Mouse (Mus musculus) neural tube, embryonic 11.5 days (tissue): ENCODE results near the gene Slc7a1. TPM values are rescaled to one million over a fixed set of nuclear protein-coding genes. Genes with fewer than 3 reads are reported as not detected.

Experiments
- ATAC-seq: fragments of 200-750 bp; cut with Nextera tagmentation; 2 replicates; pipeline ENCODE4 v1.8.0; 2017; ENCODE audit warnings: moderate number of reproducible peaks, mild to moderate bottlenecking, moderate TSS enrichment, moderate library complexity; ENCODE audit not compliant: insufficient read depth, low FRiP score, low TSS enrichment
- DNase-seq: peaks from one replicate; pipeline ENCODE4 v3.0.0-alpha.2; 2015; ENCODE audit warnings: low spot score
- H3K27ac ChIP-seq: fragments of 300-500 bp; sonication (generic); 2 replicates; pipeline ENCODE4 v1.5.1; 2014; ENCODE audit warnings: low read depth, mild to moderate bottlenecking, low read length
- H3K27me3 ChIP-seq: fragments of 300-500 bp; sonication (generic); 2 replicates; pipeline ENCODE4 v1.6.1; 2014; ENCODE audit warnings: mild to moderate bottlenecking, low read length, mixed read lengths; ENCODE audit not compliant: control insufficient read depth, insufficient read depth
- H3K36me3 ChIP-seq: fragments of 300-500 bp; sonication (generic); 2 replicates; pipeline ENCODE4 v1.6.1; 2014; ENCODE audit warnings: mild to moderate bottlenecking, low read length, moderate library complexity, mixed read lengths; ENCODE audit not compliant: control insufficient read depth, insufficient read depth
- H3K4me1 ChIP-seq: fragments of 300-500 bp; sonication (generic); 2 replicates; pipeline ENCODE4 v1.6.1; 2014; ENCODE audit warnings: low read length, mixed read lengths; ENCODE audit not compliant: control insufficient read depth, insufficient read depth
- H3K4me2 ChIP-seq: fragments of 300-500 bp; sonication (generic); 2 replicates; pipeline ENCODE4 v1.6.1; 2014; ENCODE audit warnings: low read depth, mild to moderate bottlenecking, moderate library complexity
- H3K4me3 ChIP-seq: fragments of 300-500 bp; sonication (generic); 2 replicates; pipeline ENCODE4 v1.5.1; 2014; ENCODE audit warnings: low read depth, low read length
- H3K9ac ChIP-seq: fragments of 300-500 bp; sonication (generic); 2 replicates; pipeline ENCODE4 v1.6.1; 2014; ENCODE audit warnings: mild to moderate bottlenecking, low read length
- H3K9me3 ChIP-seq: fragments of 300-500 bp; sonication (generic); 2 replicates; pipeline ENCODE4 v1.6.1; 2016; ENCODE audit warnings: low read length; ENCODE audit not compliant: control insufficient read depth
- WGBS: fragments of 180-500 bp; shearing (Covaris S2); extraction: QIAGEN DNeasy Blood & Tissue Kit; methylation state at CpG from one replicate; pipeline ENCODE4 v1.1.7; 2014; 5-methylcytosine and 5-hydroxymethylcytosine counted together
- polyA plus RNA-seq: library from polyadenylated mRNA; unstranded; fragments of >200 nt; fragmentation: Nextera tagmentation; extraction: Ambion mirVana; gene quantifications from 2 replicates; pipeline ENCODE4 v1.2.1, GENCODE M21; 2014

Slc7a1 gene
- polyA plus RNA-seq, 1 experiment from 2014 or later = 27.1 TPM

DNA sequence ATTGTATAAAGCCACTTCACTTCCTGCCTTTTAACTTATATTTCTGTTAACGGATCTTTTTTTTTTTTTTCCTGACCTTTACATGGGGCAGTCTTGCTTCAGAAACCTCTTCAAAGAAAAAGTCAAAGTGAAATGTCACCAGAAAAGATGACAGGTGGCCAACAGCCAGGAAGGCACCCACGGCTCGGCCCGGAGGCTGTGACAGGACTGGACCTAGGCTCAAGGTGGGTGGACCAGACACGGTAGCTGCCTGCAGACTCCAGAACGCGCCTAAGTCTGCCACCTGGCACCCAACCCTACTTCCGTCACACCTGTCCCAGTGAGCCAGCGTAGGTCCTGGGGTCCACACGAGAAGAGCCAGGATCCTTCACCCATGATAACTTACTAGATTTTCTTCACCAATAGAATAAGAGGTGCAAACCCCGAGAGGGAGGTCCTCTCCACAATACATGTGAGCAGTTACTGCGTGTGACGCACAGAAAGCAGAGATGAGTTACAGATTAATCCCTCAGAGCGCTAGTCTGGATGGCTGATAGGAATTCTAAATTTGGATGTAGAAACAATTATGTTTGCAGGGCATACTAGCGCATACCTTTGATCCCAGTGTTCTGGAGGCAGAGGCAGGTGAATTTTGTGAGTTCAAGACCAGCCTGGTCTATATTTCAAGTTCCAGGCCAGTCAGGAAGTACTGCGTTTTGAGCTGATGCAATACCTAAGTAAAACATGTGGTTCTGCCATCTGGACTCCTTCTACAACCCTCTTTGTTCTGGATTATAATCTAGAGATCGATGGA lies 22.1 kb downstream of the Slc7a1 start:
- WGBS = 95% methylated on average over 17 of the region's 17 CpGs
- Histone ChIP-seq H3K27me3 (no peaks in the 10 kb centered on the region), H3K9ac (no peak overlapping the region), H3K27ac (no peak overlapping the region), H3K36me3 (no peaks in the 10 kb centered on the region), H3K4me2 (no peak overlapping the region), H3K4me1 (no peaks in the 10 kb centered on the region), H3K9me3 (peaks cover 9% of the 10 kb centered on the region; the same call in 1 of the 2 replicates), H3K4me3 (no peak overlapping the region)
- ATAC-seq (no peak), DNase-seq (no peak)

- WGBS = 95% methylated on average over 8 of the region's 8 CpGs
These were observed 23.3 kb downstream of the Slc7a1 start for GRCm38 (mm10) chr5:148376358-148376757.

GRCm38 (mm10) chr5:148375480-148375879 lies 24.2 kb downstream of the Slc7a1 start:
- DNase-seq = no peak
- WGBS = 85% methylated on average over 12 of the region's 12 CpGs

More at GRCm38 (mm10) chr5:148376358-148376757, 23.3 kb downstream of the Slc7a1 start:
- no peaks in the 10 kb centered on the region for H3K27me3 ChIP-seq
- no peaks in the 10 kb centered on the region for H3K36me3 ChIP-seq
- no peak overlapping the region for H3K4me2 ChIP-seq
- H3K9ac ChIP-seq = no peak overlapping the region
- H3K27ac ChIP-seq = no peak overlapping the region
- no peak for DNase-seq
- peaks cover 9% of the 10 kb centered on the region; the same call in 1 of the 2 replicates for H3K9me3 ChIP-seq
- no peak overlapping the region for H3K4me3 ChIP-seq
- ATAC-seq = no peak
- H3K4me1 ChIP-seq = no peaks in the 10 kb centered on the region

GRCm38 (mm10) chr5:148373092-148373685 lies 26.5 kb downstream of the Slc7a1 start:
- no peaks in the 10 kb centered on the region for H3K27me3 ChIP-seq
- no peak overlapping the region for H3K4me2 ChIP-seq
- no peak overlapping the region for H3K4me3 ChIP-seq
- H3K9me3 ChIP-seq = peaks cover 9% of the 10 kb centered on the region; the same call in 1 of the 2 replicates
- no peak overlapping the region for H3K27ac ChIP-seq
- no peak overlapping the region for H3K9ac ChIP-seq
- 91% methylated on average over 9 of the region's 9 CpGs for WGBS
- no peak for DNase-seq
- ATAC-seq = no peak
- H3K4me1 ChIP-seq = no peaks in the 10 kb centered on the region
- H3K36me3 ChIP-seq = 0 out of 2 replicates have a peak, but pooled peaks cover 2% of the 10 kb centered on the region

More at GRCm38 (mm10) chr5:148375480-148375879, 24.2 kb downstream of the Slc7a1 start:
- no peak overlapping the region for H3K27ac ChIP-seq
- no peaks in the 10 kb centered on the region for H3K27me3 ChIP-seq
- no peaks in the 10 kb centered on the region for H3K36me3 ChIP-seq
- peaks cover 9% of the 10 kb centered on the region; the same call in 1 of the 2 replicates for H3K9me3 ChIP-seq
- H3K4me1 ChIP-seq = no peaks in the 10 kb centered on the region
- H3K4me2 ChIP-seq = no peak overlapping the region
- H3K9ac ChIP-seq = no peak overlapping the region
- ATAC-seq = no peak
- H3K4me3 ChIP-seq = no peak overlapping the region

DNA sequence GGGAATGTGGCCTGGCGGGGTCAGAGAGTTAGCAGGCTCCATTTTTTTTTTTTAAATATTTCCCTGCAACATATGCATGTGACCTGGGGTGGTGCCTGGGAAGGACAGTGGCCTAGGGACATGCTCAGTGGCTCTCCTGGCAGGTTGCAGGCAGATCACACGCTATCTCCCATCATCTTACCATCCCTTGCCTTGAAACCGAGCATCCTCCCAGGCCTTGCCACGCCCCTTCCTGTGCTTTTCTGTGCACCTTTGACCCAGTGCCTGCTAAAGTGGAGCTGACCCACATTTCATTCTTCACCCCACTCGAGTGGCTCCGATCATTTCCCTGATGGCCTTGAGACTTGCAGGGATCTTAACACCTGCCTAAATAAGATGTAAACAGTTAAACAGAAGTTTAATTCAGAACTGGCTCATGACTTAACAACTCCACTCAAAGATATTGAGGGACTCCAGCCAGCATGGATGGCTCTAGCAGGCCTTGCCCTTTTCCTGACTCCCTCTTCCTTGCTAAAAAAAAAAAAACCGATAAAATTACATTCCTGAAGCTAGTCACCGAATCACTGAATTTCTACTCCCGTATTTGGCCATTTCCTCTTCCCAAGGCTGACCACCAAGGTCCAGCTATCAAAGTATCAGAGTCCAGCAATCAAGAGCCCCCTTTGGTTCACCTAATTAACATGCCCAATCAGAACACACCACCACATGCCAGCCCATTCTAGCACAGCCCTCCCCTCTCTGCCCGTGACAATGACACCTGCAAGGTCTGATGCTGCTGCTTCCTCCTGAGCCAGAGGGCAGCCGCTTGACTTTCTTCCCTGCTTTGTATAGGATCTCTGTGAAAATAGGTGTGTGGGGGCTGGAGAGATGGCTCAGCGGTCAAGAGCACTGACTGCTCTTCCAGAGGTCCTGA lies 27.4 kb downstream of the Slc7a1 start:
- H3K27me3 ChIP-seq = no peaks in the 10 kb centered on the region
- H3K9ac ChIP-seq = no peak overlapping the region
- H3K27ac ChIP-seq = no peak overlapping the region
- no peaks in the 10 kb centered on the region for H3K4me1 ChIP-seq
- ATAC-seq = no peak
- 89% methylated on average over 12 of the region's 12 CpGs for WGBS
- no peak overlapping the region for H3K4me2 ChIP-seq
- DNase-seq = no peak
- no peak overlapping the region for H3K4me3 ChIP-seq
- peaks cover 9% of the 10 kb centered on the region; the same call in 1 of the 2 replicates for H3K9me3 ChIP-seq
- 0 out of 2 replicates have a peak, but pooled peaks cover 2% of the 10 kb centered on the region for H3K36me3 ChIP-seq

DNA sequence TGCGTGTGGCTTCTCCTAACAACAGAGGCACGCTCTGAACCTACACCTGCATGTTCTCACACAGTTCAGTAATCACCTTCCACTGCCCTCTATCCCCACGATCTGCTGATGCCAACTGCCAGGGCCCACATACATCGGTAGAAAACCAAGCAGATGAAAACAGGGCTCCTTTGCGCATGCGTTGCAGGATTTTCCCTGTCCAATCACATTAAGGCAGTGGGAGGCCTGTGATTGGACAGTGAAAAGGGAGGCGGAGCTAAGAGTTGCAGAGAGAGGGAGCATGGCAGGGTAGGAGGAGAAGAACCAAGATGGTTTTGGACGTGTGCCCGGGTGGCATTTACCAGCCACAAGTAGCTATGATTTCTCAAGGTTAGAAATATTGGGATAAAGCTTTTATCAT lies 28.3 kb downstream of the Slc7a1 start:
- 96% methylated on average over 9 of the region's 9 CpGs for WGBS
- Histone ChIP-seq H3K4me3 (no peak overlapping the region), H3K27ac (no peak overlapping the region), H3K9ac (no peak overlapping the region), H3K4me1 (no peaks in the 10 kb centered on the region), H3K4me2 (no peak overlapping the region), H3K27me3 (no peaks in the 10 kb centered on the region), H3K36me3 (0 out of 2 replicates have a peak, but pooled peaks cover 2% of the 10 kb centered on the region), H3K9me3 (peaks cover 8% of the 10 kb centered on the region; the same call in 1 of the 2 replicates)
- DNase-seq (no peak), ATAC-seq (no peak)

DNA sequence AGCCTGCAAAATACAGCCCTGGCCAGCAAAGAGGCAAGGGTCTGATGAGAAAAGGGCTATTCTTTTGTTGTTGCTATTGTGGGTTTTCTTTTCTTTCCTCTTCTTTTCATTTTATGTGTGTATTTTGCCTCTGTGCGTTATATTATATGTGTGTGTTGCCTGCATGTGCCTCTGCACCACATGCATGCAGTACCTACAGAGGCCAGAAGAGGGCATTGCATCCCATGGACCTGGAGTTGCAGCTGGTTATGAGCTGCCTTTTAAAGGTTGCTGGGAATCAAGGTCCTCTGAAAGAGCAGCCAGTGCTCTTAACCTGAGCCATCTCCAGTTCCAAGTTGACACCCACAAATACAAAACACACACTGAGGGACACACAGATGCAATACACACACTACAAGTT lies 29.1 kb downstream of the Slc7a1 start:
- Histone ChIP-seq H3K4me1 (no peaks in the 10 kb centered on the region), H3K4me2 (no peak overlapping the region), H3K9me3 (0 out of 2 replicates have a peak, but pooled peaks cover under 1% of the 10 kb centered on the region), H3K27ac (no peak overlapping the region), H3K27me3 (no peaks in the 10 kb centered on the region), H3K9ac (no peak overlapping the region), H3K36me3 (0 out of 2 replicates have a peak, but pooled peaks cover 2% of the 10 kb centered on the region), H3K4me3 (no peak overlapping the region)
- DNase-seq (no peak), ATAC-seq (no peak)
- 100% methylated on average over 1 of the region's 1 CpGs for WGBS

GRCm38 (mm10) chr5:148369178-148369577 lies 30.5 kb downstream of the Slc7a1 start:
- Histone ChIP-seq H3K27ac (no peak overlapping the region), H3K27me3 (no peaks in the 10 kb centered on the region), H3K9ac (no peak overlapping the region), H3K36me3 (0 out of 2 replicates have a peak, but pooled peaks cover 2% of the 10 kb centered on the region), H3K4me3 (no peak overlapping the region), H3K4me2 (no peak overlapping the region), H3K4me1 (no peaks in the 10 kb centered on the region), H3K9me3 (no peaks in the 10 kb centered on the region)
- WGBS = 94% methylated on average over 3 of the region's 3 CpGs
- ATAC-seq (no peak), DNase-seq (no peak)
